Mouse (Mus musculus) spleen, postnatal 14 days (tissue): Measurements from ENCODE around the gene Rmnd1.
"Not testable (repeated sequence)": the region's sequence is repeated elsewhere in the genome, so short reads cannot be mapped to it uniquely, and the experiment has no call there.

Source experiments
- DNase-seq, 2 experiments: peaks; one replicate each; pipeline ENCODE4 v3.0.0; 2021 to 2022; ENCODE audit warnings: low spot score in 2 of 2

The Rmnd1 gene

DNA sequence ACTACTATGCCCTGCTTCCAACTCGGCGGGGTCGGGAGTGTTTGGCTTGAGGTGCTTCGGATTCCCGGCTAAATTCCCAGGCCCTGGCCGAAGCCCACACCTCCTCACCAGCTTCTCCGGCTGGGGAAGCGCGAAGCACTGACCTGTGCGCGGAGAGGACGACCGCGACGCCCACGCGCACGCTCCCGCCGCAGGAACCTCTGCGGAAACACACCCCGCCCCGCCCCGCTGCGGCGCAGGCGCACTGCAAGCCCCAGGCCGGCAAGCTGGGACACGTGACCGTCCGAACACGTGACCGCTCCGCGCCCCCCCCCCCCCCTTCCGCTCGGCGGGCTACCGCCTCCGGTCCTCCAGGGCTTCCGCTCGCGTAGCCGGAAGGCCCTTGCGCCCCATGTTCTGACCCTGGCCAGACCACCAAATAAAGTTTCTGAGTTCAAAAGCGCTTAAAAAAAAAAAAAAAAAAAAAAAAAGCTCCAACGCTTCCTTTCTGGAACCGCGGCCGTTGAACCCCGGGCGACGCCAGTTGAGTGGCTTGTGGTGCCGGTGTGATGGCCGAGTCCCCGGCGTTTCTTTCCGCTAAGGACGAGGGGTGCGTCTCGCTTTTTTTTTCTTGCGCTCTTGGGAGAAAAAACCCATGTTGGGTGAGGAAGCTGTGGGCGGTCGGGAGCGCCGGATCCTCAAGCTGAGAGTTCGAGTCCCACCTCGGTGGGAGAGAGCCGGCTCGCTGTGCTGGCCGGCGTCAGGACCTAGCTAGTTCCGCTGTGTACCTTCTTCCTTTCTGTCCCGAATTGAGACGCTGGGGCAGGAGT lies at the start of gene Rmnd1, which contains the start of gene Armt1:
Gene Rmnd1 (minus strand): TSS at position 266 of the 809 bp plus-strand sequence.
Gene Armt1 (plus strand): TSS at position 345 of the 809 bp plus-strand sequence.
- DNase-seq, result peak; percentile 89 to 93

DNA sequence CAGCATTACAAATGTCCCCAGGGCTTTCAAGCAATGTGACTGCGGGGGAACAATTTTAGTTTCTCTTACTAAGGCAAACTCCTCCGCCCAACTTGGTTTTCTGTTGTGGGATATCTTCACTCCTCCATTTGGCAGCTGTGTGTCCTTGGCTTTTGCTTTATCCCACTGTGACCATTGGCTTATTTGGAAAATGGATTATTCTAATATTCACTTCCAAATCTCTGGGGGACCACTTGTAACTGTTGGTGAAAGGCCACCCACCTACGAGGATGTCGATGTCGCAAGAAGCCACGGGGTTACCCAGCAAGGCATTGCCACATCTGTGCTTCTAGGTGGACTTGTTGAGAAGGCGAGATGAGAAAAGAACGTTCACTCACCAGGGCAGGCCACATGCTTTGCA lies 49.5 kb upstream of the Rmnd1 start:
- no peak for DNase-seq

DNA sequence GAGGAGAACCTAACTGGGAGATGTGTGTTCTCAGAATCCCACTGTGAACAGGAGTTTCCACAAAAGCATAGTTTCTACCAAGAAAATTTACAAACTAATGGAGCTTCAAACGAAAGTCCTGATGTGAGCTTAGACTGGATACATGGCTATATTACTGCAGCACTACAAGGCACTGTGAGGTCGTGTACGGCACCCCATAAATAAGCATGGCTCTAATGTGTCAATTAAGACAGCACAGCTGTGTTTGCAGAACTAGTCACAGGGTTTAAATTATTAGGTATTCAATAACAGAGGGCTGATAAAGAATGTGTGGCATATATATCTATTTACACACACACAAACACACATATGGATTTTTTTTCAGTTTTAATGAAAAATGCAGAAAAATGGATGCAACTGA lies 48.7 kb upstream of the Rmnd1 start:
- DNase-seq, result no peak

DNA sequence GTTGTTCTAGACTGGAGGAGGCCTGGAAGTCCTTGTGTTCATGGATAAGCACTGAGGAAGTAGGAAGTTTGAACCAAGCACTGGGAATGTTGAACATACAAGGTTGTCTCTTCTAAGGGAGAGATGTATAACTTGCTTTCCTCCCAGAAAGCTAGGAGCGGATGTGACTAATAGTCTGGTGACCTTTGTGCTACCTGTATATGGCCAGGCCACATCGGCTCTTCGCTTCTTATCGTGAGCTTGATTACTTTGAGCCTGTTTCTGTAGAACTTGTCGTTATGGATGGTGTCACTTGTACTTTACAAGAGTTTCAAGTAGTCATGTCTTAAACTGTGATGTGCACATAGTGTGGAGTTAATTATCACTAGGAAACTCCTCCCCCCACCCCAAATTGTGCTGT lies 44.4 kb upstream of the Rmnd1 start:
- no peak for DNase-seq

DNA sequence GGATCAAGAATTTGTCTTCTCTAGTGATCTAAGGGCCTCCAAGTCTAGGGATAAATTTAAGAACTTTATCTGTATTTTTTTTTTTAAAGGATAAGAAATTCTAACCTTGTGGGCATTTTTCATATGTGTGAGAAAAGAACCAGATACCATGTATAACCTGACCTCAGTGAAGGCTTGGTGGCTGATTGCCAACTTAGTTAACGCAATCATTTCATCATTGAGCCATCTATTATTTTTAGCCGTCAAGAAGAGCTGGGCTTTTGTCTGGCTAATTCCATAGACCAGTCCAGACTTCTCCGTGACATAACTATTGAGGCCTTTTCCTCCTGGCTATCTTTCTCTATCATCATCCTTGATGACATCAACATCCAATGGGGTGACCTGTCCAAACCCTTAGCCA lies 43.2 kb upstream of the Rmnd1 start:
- no peak for DNase-seq

DNA sequence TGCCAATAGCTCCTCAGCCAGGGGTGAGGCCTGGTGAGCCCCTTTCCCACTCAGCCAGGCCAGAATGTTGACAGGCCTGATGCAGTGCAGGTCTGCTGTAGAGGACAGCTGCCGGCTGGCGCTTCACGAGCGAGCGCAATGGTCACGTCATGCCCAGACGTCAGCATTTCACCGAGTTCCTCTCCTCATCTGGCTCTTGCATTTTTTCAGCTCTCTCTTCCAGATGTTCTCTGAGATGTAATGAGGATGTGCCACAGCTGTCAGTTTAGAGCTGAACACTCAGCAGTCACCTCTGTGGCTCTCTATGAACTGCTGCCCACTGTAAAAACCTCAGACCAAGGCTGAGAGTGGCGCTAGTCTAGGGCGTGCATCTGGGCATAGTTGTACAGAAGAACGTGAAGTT lies 41.4 kb upstream of the Rmnd1 start:
- no peak for DNase-seq

DNA sequence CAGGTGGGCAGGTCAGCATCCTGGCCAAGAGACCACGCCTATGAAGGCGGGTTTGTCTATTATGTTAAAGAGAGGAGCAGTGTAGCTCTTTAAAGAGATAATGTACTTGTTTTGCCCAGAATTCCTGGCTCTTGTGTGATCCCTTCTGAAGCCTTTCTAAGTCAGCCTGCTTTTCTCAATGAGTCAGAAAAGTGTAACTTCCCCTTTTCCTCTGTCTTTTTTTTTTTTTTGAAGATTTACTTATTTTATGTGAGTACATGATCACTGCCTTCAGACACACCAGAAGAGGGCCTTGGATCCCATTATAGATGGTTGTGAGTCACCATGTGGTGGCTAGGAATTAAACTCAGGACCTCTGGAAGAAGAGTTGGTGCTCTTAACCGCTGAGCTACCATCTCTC lies 37.2 kb upstream of the Rmnd1 start:
- DNase-seq, result no peak

DNA sequence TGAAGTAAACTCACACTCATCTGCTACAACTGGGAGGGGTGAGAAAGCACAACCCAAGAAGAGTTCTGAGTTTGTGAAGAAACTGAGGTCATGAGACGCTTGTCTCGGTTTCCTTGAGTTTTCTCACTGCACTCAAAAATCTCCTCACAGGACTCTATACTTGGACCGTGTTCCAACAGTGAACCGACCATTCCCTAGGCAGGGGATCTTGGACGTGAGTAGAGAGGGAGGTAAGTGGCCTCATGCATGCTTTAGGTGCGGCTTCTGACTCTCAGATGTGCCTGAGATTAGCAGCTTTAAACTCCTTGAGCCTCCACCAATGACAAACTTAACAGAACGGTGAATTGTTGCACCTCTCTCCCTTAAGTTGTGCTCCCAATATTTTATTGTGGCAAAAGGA lies 33.6 kb upstream of the Rmnd1 start:
- no peak for DNase-seq

DNA sequence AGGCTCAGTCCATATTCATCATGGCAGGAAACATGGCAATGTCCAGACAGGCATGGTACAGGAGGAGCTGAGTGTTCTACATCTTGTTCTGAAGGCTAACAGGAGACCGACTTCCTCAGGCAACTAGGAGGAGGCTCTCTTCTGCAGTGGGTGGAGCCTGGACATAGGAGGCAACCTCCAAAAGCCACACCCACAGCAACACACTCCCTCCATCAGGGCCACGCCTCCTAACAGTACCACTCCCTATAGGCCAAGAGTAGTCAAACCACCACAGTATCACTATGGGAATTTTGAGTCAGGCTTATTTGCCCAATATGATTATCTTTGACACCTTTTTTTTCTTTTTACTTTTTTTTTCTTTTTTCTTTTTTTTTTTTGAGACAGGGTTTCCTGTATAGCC lies 28.0 kb upstream of the Rmnd1 start:
- DNase-seq, result no peak

DNA sequence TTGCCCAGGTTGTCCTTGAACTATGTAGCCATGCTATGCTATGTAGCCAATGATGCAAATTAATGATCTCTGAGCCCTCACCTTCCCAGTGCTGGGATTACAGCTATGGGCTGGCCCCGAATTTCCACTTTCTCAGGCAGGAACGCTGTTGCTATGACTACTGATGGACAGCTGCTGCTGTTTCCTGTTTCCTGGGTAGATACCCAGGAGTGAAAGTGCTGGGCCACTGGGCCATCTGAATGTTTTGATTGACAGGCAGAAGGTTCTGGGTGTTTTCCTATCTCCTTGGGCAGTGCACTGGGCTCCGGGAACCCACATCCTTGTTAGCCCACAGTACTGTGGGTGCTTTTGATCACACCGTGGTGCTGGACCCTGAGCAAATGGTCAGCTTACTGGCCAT lies 24.2 kb upstream of the Rmnd1 start:
- DNase-seq, result no peak

DNA sequence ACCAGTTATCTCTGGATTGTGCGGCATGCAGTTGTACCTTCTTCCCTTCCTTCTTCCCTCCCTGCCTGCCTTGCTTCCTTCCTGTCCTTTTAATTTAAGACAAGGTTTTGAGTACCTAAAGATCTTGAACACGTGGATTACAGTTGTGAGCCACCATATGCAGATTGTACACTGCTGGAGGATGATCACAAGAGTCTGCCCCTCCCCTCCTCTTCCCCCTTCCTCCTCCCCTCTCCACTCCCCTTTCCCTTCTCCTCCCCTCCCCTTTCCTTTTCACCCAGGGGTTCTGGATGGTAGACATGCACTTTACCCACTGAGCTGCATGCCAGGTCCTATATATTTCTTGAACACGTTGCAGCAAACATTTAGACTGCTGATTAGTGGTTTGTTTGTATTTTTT lies 3.2 kb upstream of the Rmnd1 start:
- no peak for DNase-seq

DNA sequence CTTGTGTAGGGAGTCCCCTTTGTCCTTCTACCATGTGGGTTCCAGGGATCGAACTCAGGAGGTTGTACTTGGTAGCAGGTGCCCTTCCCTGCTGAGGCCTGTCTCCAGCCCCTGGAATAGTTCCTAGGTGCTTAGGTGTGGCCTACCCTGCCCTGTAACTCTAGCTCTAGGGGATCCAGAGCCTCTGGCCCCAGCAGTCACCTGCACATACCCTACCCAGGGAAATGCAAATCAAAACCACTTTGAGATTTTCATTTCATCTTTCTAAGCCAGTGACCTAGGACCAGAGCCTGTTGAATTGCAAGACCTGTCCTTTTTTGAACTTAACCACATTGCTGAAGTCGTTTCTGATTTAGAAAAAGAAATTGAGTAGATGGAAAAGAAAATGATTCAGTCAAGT lies 1.7 kb upstream of the Rmnd1 start:
- DNase-seq, result not testable (repeated sequence)

DNA sequence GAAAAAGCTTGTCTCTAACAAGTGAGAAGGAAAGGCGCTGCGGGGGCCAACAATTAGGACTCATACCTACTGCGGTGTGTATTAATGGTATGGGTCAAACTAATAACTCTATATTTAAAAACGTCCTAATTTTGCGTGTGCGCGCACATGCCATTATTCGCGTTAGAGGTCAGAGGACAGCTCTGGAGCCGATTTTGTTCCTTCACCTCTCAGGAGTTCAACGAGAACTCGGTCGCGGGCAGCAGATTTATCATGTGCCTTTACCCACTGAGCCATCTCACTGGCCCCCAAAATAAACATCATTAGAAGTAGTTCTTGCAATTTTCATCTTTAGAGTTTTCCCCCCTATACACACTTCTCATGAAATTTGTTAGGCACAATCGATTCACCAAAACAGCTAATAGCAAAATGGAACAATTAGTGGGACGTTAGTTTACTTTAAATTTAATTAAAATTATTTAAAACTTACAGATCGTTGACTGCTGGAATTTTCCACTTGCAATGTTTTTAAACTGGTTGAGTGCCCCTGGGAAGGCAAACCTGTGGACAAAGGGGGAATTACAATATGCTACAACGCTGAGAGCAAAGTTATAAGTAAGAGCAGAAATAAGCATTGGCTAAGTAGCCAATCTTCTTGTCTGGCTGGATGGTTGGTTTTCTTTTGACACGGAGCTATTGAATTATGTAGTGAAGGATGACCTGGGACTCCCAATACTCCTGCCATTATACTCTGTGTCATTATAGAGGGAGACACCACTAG lies 988 bp upstream of the Rmnd1 start:
- no peak for DNase-seq

DNA sequence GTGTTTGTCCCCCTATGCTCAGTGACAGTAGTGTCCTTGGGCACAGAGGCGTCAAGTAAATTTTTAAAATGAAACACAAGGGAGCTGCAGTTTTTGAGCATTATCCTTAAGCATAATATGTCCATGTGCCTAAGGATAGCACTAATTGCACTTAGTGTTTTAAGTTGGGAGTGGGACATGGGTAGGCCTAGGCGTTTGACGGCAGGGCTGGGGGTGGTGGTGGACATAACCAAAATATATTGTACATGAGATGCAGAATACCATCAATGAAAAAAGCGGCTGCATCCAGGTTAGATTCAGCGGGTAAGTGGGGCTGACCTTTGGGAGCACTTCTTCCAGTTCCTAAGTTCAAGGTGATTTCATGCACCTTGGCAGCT lies 454 bp downstream of the Rmnd1 start:
- DNase-seq, result no peak

DNA sequence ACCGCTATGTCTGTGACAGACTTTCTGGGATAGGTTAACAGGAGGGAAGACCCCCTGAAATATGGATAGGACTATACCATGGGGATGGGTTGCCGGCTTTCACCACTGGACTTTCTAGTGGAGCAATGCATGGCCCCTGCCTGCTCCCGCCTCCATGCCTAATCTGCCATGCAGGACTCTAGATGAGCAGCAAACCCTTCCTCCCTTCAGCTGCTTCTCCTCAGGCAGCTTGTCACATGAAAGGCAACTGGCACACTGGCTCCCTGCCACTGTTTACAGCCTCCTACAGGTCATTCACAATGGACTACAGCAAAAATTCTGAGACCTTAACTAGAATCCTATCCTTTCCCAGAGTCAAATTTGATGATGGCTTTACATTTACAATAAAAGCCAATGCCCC lies 1.4 kb downstream of the Rmnd1 start:
- DNase-seq, result no peak

DNA sequence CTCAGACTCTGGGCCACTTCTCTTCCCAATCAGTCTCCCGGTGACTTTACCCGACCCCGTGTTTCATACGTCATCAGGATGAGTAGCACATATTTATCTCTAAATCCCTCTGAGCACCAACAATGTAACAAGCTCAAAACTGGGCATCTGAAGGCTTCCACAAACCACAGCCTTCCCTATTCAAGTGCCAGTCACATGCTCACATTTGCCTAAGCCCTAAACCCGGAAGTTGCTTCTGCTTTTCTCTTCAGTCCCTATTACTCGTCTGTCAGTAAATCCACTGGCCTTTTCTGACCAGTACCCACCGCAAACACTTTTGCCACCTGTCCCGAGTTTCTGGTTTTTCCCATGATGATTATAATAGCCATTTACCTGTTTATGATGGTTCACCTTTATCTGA lies 1.8 kb downstream of the Rmnd1 start:
- DNase-seq, result no peak

DNA sequence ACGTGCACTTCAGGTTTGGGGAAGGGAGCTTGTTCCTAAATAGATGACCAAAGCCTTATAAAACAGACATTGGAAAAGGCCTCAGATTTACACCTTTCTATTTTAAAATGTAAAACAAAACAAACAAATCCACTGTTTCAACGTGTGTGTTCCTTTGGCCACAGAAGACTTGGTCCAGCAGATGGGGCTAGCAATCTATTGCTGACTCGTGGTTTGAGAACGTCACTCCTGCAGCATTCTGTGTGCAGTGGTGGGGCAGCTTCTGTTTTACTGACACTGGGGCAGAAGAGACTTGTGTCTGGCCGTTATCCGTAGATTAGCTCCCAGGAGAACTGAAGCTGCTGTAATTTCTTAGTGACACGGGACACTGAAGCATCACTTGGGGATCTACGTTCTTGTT lies 6.9 kb downstream of the Rmnd1 start:
- no peak for DNase-seq

DNA sequence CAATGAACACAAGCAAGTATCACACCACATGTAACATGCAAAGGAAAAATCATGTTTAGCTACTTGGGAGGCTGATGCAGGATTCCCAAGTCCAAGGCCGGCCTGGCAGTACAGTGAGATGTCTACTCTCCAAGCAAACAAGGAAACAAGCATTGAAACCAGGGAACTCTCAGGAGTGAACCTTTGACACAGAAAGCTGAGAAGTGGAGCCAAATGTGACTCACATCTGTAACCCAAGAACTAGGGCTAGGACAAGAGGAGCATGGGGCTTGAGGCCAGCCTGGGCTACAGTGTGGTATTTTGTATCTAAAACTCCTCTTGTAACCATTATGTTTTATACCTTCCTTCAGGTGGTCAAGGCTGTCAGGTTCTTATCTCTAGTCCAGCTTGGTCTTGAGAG lies 25.0 kb downstream of the Rmnd1 start:
- DNase-seq, result no peak

DNA sequence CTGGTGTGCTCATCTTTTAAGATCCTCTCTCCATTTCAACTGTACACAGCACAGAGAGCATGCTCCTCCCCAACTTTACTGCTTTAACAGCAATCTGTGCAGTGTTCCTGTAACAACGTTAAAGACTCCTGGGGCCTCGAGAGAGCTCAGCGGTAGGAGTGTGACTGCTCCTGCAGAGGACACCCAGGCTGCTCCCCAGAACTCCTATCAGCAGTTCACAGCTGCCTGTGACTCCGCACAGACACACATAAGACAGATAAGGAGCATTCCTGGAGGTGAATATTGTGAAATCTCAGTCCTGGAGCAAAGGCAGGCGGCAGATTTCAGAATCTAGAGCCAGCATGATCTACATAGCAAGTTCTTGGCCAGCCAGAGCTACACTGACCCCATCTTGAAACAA lies 26.7 kb downstream of the Rmnd1 start:
- no peak for DNase-seq

DNA sequence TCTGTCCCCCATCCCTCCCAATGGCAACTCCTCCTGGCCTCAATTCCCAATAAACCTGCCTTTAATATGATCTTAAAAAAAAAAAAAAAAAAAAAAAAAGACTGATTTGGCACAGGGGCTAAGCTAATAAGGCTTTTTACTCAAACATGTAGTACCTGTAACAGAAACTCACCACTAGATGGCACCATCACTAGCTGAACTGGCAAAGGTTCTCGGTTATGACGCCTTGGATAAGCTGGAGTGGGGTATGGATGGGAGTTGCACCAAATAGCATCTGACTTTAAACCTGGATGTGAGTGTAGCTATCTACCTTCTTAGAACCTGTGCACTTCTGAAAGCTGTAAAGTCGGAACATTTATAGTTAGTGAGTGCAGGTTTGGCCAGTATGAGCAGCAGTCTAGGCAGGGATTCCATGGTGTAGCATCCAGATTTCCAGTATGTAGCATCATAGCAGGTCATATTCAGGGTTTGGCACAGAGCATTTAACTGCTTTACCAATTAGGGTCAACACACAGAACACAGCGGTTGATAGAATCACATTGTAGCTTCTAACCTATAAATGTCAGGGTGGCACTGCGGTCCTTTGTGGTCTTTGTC lies 27.2 kb downstream of the Rmnd1 start:
- peak in 1 of 2 experiments; percentile 20 for DNase-seq

DNA sequence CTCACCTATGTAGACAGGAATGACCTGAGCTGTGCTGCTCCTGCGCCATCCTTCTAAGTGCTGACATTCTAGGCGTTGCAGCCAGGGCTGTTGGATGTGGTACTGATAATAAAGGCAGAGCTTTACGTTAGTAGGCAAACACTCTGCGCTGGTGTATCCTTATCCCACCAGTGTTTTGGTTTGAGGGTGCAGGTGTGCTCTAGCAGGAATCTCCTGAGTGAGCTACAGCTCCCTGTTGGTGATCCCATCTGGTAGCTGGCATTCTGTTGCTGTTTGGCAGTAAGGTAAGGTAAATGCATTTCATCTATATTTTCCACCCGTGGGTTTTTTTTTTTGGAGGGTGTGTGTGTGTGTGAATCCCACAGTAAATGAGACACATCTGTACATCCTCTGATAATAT lies 34.1 kb downstream of the Rmnd1 start:
- DNase-seq, result no peak

DNA sequence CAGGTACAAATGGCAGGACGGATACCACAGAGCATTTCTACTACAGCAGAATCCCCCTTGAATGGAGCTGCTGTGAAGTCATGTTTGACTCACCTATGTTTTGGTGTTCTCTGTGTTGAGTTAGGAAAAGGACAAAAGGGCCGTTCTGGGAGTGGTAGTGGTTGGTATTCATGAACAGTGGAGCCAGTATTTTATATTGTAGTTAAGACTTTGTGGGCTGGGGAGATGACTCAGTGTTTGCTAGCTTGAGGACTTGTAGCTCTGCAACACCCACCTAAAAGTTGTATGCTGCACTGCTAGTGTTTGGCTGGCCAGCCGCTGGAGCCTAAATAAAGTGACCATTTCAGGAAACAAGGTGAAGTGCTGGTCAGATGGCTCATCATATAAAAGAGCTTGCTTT lies 36.9 kb downstream of the Rmnd1 start:
- DNase-seq, result no peak

DNA sequence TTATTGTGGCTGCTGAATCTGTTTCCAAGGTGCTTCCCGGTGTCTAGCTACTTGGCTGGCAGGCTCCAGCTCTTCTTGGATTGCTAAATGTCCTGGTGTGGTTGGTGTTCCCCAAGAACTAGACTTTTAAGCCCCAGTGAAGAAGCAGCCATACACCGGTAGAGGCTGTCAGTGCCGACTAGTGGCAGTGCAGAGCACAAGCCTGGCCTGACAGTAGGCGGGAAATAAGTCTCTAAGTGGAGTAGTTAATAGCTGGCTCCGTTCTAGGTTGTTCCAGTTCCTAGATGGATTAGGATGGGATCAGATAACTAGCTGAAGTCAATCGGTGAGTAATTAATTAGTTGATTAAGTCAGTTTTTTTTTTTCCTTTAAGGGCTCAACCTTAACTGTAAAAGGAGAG lies 40.3 kb downstream of the Rmnd1 start:
- no peak for DNase-seq
